Mouse (Mus musculus) CD4-positive helper T cell, adult 2 months (primary cell): ENCODE data around the gene Mmp14.

Source experiments
- DNase-seq: peaks from one replicate; pipeline ENCODE4 v3.0.0-alpha.2; 2012; ENCODE audit warnings: low read depth, missing footprints, low spot score

Gene Mmp14

DNA sequence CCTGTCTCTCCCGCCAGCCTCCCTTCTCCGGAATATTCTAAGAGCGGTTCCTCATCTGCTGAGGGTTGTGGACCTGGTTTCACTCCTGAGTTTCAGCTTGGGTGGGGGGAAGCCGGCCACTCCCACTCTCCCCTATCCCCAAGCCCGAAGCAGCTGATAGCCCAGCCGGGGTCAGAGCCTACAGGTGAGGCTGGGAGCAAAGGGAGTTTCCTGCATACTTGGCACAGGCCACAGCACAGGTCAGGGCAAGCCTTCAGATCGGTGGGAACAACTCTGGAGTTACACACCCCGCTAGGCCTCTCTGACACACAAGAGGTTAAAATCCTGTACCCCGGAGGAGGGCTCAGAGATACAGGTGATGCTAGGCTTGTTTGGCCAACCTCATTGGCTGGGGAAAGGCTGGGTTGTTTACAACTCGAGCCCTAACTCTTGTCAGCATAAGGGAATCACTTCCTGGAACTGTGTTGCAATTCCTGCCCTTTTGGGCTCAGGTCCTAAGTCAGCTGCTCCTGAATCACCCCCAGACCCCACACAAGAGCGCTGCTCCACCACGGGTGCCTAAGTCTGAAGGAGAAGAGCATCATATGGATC, 2.6 kb downstream of the Mmp14 start:
- DNase-seq: no peak

DNA sequence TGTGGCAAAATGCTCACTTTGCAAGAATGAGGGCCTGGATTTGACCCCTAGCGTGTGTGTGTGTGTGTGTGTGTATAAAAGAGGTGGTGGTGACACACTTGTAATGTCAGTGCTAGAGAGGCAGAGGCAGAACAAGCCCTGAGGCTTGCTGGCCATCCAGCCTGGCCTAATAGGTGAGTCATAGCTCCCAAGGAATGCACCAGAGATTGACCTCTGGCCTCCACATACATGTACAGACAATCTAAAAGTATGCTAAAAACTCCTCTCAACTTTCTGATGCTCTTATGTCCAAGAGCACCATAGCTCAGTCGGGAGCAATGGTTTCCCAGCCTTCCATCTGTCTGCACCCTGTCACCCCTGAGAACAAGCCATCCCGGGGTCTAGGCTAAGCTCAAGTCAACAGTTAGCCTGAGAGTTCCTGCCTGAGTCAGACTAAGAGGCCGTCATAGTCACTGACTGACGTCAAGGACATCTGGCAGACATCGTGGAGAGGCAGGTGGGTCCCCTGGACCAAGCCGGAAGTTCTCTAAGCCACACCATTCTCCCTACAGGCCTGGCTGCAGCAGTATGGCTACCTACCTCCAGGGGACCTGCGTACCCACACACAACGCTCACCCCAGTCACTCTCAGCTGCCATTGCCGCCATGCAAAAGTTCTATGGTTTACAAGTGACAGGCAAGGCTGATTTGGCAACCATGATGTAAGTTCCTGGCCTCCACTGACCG, 3.9 kb downstream of the Mmp14 start:
- DNase-seq: no peak

DNA sequence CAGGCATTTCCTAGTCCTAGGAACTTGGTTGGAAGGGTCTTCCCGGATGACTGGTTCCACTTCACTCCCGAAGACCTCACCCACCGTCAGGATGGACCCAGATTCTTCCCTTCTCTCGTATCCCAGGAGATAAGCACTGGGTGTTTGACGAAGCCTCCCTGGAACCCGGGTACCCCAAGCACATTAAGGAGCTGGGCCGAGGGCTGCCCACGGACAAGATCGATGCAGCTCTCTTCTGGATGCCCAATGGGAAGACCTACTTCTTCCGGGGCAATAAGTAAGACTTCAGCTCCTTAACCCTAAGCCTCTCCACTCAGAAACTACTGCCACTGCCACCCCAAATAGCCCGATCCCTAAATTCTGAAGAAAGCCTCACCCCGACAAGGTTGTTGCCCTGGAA, 7.7 kb downstream of the Mmp14 start:
- DNase-seq: no peak

DNA sequence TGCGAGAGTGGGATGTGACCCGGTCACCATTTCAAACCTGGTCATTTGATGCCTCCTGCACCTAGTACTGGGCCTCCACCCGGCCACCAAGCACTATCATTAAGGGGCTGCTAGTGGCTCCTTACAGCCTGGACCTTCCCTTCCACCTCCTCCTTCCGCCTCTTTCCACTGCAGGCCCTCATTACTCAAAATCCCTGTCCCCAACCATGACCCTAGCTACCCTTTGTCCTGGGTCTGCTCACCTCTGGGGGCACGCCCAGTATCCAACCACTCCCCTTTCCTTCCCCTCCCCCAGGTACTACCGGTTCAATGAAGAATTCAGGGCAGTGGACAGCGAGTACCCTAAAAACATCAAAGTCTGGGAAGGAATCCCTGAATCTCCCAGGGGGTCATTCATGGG, 8.2 kb downstream of the Mmp14 start:
- no peak for DNase-seq

DNA sequence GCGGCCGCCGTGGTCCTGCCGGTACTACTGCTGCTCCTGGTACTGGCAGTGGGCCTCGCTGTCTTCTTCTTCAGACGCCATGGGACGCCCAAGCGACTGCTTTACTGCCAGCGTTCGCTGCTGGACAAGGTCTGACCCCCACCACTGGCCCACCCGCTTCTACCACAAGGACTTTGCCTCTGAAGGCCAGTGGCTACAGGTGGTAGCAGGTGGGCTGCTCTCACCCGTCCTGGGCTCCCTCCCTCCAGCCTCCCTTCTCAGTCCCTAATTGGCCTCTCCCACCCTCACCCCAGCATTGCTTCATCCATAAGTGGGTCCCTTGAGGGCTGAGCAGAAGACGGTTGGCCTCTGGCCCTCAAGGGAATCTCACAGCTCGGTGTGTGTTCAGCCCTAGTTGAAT, 9.1 kb downstream of the Mmp14 start:
- no peak for DNase-seq

DNA sequence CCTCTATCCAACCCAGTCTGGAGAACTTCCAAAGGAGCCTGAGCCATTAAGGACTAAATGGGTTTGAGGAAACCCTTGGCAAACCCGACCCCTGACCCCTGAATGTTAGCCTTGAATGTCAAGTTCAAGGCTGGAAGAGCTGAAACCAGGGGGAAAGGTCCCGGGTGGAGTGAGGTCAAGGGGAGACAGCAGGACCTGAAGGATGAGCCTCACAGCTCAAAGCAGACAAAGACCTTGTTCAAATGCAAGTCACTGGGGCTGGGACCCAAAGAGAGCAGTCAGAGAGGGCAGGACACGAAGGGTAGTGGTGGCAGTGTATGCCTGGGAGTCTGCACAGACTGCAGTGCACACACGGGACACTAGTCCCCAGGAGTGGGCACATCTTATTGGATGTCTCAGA, 10.0 kb downstream of the Mmp14 start:
- no peak for DNase-seq

DNA sequence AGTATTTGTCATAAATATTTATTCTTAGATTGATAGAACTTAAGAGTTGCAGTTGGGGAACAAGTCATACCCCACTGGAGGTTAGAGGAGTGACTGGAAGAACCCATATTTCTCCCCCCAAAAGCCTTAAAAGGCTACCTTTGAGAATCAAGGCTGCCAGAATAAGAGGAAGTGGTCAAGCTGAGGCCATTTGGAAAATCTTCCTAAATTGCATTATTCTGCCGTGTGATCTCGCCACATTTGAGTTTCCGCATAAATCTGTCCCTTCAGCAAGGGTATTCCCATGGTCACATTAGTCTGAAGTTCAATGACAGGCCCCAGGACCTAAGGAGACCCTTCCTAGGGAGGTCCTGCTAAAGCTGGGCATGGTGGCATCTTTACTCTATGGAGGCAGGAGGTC, 11.1 kb downstream of the Mmp14 start:
- no peak for DNase-seq

DNA sequence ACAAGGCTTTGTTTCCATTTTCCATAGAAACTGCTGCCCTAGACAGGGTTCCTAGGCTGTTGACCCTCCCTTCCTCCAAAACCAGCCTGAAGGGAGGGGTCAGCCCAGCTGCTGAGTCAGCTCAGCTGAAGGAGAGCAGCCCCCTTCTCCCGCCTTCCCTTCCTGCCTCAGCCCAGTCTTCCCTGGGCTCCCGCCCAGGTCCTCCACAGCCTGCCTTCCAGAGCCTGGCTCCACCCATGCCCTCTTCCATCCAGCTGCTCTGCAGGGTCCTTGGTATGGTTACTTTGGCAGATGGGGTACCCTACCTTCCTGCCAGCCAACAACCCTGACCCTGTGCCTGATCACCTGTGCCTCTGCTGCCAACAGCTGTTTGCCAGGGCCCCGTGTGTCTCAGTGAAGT, 11.8 kb downstream of the Mmp14 start:
- no peak for DNase-seq

DNA sequence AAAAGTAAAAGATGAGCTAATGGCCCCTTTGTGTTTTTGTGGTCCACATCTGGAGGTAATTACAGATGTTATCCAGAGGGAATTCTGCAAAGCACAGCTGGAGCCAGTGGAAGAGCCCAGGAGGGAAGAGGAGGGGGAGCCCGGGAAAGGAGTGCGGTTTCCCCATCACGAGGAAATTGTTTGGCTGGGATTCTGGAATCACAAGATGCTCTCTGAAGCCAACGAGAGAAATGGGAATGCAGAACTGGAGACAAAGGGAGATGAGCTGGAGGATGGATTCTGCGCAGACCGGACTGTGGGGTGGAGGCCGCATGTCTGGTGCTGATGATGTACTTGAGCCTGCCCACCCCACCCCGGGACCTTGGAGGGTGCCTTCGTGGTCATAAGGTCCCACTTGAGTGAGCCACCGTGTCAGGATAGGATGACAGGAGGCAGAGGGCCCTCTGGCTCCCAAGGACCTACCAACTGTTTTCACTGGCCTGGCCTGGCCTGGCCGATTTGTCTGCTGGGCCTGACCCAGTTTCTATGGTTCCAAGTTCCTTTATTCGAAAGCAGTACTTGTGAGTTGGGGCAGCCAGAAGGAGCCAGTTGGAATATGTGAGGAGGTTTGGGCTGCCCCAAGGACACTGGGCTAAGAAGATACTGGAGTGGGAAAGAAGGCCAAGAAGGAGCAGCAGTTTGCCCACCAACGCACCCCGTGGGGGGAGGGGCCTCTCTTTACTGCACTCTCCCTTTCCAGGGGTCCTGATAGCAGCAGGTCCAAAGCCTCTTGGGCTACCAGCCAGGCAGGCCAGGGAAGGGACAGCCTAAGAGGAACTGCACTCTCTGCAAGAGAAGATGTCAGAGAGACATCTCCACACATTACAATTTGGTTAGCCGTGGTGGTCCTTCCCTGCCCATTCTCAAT, 12.6 kb downstream of the Mmp14 start:
- no peak for DNase-seq

DNA sequence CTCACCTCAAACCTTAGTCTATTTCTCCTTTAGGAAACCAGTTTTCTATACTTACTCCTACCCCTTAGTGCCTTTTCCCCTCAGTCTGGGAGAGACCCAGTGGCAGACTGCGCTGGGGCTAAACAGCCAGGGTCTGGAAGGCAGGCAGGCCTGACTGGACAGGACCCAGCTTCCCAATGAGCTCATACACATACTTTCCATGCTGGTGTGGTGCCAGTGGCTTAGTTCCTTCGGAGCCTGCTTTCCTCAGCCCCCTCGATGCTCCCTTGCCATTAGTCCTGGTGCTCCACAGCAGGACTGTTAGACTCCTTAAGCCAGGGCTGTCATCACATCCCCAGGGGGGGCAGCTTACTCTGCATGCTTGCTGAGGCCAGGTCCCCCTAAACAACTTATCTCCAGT, 14.1 kb downstream of the Mmp14 start:
- no peak for DNase-seq

DNA sequence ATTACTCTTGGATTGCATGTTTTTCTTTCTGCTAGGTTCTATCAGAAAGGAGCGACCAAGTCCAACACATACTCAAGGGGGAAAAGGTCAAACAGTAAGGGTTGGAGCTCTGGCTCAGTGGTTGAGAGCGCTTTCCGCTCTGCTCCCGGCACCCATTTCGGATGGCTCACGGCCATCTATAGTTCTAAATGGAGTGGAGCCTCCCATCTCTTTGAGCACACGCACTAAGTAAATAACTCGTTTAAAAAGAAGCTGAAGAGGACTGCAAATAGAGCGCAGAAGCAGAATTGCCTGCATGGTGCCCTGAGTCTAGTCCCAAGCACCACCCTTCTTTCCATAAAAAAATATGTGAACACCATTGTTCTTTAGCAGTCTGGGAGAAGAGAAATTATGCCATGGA, 22.2 kb downstream of the Mmp14 start:
- no peak for DNase-seq

DNA sequence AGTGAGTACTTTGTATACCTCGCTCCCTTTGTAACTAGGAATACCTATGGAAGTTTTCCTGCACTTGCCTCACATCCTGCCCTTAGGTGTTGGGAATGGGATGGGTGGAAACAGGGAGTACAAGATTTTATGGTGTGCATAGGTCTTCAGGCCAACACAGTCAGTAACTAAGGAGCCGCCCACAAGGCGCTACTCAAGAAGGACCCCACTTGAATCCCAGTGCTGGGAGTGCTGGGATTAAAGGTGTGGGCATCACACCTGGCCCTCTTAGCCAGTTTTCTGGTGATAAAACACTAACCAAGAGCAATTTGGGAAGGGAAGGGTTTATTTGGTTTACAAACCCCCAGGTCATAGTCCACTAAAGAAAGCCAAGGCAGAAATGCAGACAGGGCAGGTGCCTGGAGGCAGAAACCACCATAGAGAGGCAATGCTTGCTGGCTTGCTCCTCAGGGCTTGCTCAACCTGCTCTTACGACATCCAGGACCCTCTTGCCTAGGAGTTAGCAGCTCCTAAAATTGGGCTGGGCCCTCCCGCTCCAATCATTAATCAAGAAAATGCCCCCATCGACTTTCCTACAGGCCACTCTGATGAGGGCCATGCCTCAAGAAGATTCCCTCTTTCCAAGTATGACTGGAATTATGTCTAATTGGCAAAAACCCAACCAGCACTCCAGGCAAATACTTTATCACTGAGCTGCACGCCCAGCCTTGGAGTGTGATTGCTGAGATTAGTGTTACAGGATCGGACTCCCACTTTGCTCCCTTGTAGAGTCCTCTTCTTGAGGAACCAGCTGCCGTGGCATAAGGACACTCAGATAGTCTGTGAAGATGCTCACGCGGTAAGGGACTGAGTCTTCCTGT, 23.5 kb downstream of the Mmp14 start:
- DNase-seq: no peak

DNA sequence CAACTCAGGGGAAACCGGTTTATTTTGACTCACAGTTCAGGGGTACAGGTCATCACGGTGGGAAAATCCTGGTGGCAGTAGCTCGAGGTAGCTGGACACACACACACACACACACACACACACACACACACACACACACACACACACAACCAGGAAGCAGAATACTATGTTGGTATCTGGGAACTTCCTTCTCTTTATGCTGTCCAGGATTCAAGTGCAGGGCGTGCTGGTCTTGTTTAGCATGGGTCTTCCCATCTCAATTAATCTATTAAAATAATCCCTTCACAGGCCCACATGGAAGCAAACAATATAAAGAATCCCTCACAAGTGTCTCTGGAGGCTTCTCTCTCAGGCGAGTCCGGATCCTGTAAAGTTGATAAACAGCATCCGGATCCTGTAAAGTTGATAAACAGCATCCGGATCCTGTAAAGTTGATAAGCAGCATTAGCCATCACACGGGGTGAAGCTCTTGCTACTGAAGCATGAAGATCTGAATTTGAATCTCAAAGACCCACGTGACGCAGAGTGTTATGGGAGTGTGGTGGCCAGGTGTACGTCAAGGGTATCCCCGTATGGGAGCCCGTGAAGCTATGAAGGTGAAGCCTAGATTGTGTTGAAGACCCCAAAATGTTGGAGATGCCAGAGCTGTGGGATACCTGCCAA, 26.6 kb downstream of the Mmp14 start:
- DNase-seq: no peak

DNA sequence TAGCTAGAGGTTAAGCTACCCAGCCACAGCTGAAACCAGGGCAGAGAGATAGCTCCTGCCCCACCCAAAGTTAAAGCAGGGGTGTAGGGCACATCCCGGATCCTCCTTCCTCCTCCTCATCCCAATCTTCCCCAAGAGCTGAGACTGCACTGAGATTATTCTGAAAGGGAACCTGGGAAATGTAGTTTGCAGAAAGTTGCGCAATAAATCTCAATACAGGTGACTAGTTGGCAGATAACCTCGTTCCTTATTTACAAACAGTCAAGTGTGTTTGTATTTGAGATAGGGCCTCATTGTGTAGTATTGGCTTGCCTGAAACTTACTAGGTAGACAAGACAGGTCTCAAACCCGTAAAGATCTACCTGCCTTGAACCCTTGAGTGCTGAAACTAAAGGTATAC, 30.7 kb downstream of the Mmp14 start:
- no peak for DNase-seq

DNA sequence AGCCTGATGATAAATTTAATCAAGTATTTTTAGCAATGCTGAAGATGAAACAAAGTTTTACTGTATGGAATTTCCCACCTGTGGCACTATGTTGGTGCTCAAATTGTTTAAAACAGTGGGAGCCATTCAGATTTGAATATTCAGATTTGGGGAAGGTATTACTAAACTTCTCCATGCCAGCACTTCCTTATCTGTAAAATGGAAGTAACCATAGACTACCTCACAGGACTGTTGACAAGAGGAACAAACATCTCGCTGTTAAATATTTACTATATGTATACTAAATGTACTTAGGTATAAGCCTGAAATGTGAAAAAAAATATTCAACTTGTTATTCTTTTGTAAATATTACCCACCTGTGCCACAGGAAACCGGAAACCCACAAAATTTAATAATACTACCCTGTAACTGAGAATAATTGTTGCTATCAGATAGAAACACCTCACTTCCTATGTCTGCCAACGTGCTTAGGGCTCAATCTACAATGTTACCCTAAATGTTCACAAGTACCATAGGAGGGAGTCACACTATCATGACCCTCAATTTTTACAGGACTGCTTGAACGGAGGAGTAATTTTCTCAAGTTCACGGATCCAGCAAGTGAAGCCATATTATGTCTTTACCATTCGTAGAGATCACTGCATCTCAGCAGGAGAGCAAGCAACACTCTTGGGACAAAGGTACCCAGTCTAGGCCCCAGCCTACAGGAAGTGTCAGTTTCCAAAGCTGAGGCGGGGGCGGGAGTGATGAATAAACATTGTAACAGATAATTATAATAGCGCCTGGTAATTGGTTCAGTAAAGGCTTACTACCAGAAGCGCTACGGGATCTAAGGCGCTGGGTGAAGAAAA, 31.9 kb downstream of the Mmp14 start:
- no peak for DNase-seq

DNA sequence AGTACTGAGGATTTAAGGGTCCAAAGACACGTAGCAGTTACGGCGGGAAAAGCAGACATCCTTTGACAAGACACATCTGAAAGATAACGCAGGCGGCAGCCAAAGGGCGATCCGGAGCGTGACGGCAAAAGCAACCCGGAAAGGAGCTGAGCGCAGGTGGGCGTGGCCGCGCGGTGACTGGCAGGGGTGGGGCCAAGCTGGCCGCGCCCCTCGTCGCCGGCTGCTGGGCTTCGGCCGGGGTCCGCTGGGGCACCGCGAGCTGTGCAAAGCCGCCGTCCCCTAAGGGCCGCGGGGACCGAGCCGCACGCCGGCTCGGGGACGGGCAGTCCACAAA, 32.5 kb downstream of the Mmp14 start, which contains the start of gene Lrp10:
Lrp10 (plus strand) TSS at position 179 of the 334 bp plus-strand sequence.
- DNase-seq: peak; percentile 93

DNA sequence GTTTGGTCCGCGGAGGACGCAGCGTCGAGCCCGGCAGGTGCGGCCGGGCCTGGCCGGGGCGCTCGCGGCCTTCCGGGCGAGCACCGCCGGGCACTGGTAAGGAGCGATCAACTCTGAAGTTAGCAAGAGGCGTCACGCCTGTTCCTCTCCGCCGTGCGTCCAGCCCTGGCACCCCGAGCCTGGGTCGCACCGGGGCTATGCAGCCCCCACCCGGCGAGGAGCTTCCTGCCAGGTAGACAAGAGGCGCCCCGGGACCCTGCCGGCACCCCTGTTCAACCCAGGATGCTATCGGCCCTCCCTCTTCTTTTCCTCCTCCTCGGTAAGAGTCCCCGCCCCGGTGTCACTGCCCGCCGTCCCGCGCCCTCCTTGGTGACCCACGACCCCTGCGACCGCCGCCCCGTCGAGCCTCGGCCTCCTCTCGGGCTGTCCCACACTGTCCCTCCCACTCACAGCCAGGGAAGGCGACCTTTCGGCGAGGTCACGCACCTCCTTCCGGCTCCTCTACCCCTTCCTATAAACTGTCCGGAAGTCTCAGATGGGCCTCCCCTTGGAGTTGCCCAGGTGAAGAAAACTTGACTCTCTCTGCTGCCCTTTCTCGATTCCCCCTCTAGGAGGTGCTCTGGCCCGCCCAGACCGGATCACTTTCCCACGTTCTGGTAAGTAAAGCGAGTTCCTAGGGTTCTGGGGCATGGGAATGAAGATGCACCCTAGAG, 33.0 kb downstream of the Mmp14 start:
- peak; percentile 86 for DNase-seq

DNA sequence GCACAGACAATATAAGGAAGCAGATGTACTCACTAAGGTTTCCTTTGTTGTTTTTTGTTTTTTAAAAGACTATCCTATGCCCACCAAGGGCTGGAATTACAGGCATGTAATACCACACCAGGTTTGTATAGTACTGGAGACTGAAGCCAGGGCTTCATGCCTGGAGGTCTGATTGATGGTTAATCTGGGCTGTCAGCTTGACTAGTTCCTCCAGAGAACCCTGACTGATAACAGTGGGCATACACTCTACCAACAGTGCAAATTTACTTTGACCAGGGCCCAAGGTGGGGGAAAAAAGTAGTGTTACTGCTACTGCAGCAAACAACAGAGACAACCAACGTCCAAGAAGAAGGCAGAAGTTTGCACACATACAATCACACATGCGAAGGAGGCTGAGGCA, 40.1 kb downstream of the Mmp14 start:
- DNase-seq: no peak

DNA sequence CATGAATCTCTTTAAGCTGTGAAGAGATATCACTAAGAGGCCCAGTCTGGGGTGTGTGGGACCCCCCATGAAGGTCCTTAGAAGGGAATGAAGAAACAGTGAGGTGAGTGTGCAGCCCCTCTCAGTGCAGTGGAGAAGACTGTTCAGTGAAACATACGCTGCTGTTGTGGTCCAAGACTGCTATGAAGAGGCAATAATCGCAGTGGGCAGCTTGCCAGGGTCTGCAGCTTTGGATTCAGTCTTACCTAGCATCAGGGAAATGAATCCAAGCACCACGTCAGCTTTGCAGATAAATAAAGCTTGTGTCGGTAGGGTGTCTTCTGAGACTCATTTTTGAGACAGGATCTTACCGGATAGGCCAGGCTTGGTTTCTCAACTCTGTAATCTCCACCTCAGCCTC, 41.3 kb downstream of the Mmp14 start:
- DNase-seq: no peak

DNA sequence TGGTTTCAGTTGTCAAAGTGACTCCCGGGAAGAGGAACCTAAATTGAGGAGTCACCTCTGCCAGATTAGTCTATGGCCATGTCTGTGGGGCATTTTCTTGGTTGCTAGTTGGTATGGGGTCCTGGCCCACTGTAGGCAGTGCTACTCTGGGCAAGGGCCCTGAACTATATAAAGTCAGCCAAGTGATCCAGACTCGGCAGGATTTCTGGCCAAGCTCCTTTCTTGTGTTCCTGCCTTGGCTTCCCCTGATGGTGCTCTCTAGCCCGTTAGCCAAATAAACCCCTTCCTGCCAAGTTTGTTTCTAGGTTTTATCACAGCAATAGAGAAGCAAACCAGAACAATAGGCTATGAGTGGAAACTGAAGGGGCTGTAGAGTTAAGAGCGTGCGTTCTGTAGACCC, 43.3 kb downstream of the Mmp14 start:
- DNase-seq: no peak
